7 mouse cellular contexts compared by ENCODE assay signal in genomic region chr8:26687146-26687545, GRCm38 (mm10).
A peak's percentile ranks its signal among the peaks of the same experiment; 100 is the strongest.
DNase-seq lines count a peak whose midpoint lies in the region; ATAC-seq and TF ChIP-seq lines count a peak whose summit lies in the region.

No protein-coding gene starts in this region.

- peak; percentile 17 to 54 for DNase-seq in left cerebral cortex, adult 2 months (ENCODE audit: extremely low spot score in 1 of 2, low spot score in 2 of 2)
- no peak for DNase-seq in left cerebral cortex, adult 11 months (ENCODE audit: low spot score)
- peak; percentile 39 to 42 for DNase-seq in adrenal gland, adult 18-20 months (ENCODE audit: low spot score in 2 of 2)
- peak; percentile 52 to 61 for DNase-seq in cerebellum, adult 2 months
- DNase-seq in gastrocnemius, postnatal 10 days: peak; percentile 35

- no peak overlapping the region for H3K27ac ChIP-seq in left cerebral cortex, adult 2 months
- no peak overlapping the region for H3K27ac ChIP-seq in cerebellum, adult 2 months (ENCODE audit: insufficient read depth, low read length)
- no peak overlapping the region for H3K27ac ChIP-seq in midbrain, embryonic 15.5 days

- H3K9me3 ChIP-seq in midbrain, embryonic 15.5 days: no peaks in the 10 kb centered on the region

- no peak overlapping the region for H3K9ac ChIP-seq in midbrain, embryonic 15.5 days

- no peak for TF ChIP-seq POLR2A in cerebellum, adult 2 months (IDR thresholded peaks at IDR 0.05; ENCODE audit: borderline replicate concordance, insufficient read depth, low read length)

- H3K4me1 ChIP-seq in cerebellum, adult 2 months (ENCODE audit: control insufficient read depth, insufficient read depth, low read length): peaks cover 7% of the 10 kb centered on the region
- peaks cover 17% of the 10 kb centered on the region for H3K4me1 ChIP-seq in midbrain, embryonic 15.5 days

- peak; percentile 58 for ATAC-seq in midbrain, embryonic 15.5 days (replicated peaks)
- no peak for ATAC-seq in inflammation-experienced regulatory T-cells, adult 6 months

- intact Hi-C loops in left cerebral cortex, adult 2 months (cut with DNase I): loop anchor here (2.0 kb wide), 1 partner anchor 294 kb away; no protein-coding TSS in a partner anchor

- H3K4me3 ChIP-seq in left cerebral cortex, adult 2 months: no peak overlapping the region
- H3K4me3 ChIP-seq in cerebellum, adult 2 months (replicated peaks; ENCODE audit: insufficient read depth, low read depth, low read length): no peak overlapping the region
- no peak overlapping the region for H3K4me3 ChIP-seq in midbrain, embryonic 15.5 days

- no peaks in the 10 kb centered on the region for H3K27me3 ChIP-seq in cerebellum, adult 2 months (ENCODE audit: control insufficient read depth, insufficient read depth, low read length)
- no peaks in the 10 kb centered on the region for H3K27me3 ChIP-seq in midbrain, embryonic 15.5 days (replicated peaks)

- no peaks in the 10 kb centered on the region for H3K36me3 ChIP-seq in midbrain, embryonic 15.5 days (replicated peaks)

- TF ChIP-seq CTCF in left cerebral cortex, adult 2 months (IDR thresholded peaks at IDR 0.05): peak; percentile 74
- TF ChIP-seq CTCF in cerebellum, adult 2 months (IDR thresholded peaks at IDR 0.05; ENCODE audit: borderline replicate concordance, insufficient read depth, low read depth, low read length): peak; percentile 59

- H3K4me2 ChIP-seq in midbrain, embryonic 15.5 days: no peak overlapping the region
